Comparison of ENCODE assay signal across 8 mouse cellular contexts in genomic region chr7:31148086-31148485, GRCm38 (mm10). TPM values are rescaled to one million over a fixed set of nuclear protein-coding genes. Genes with fewer than 3 reads are reported as not detected.
DNase-seq lines count a peak whose midpoint lies in the region; TF ChIP-seq lines count a peak whose summit lies in the region.

No protein-coding gene starts in this region.

- DNase-seq in left cerebral cortex, adult 2 months (ENCODE audit: extremely low spot score in 1 of 2, low spot score in 2 of 2): peak in 1 of 2 experiments; percentile 9
- DNase-seq in left cerebral cortex, postnatal 10 days (ENCODE audit: extremely low spot score in 1 of 2, low spot score in 2 of 2): no peak
- peak; percentile 30 for DNase-seq in brain, adult 2 months (ENCODE audit: low read depth, low spot score)
- peak; percentile 86 for DNase-seq in induced T-regulatory cell, adult 2 months (ENCODE audit: low read depth)
- DNase-seq in naive thymus-derived CD4-positive, alpha-beta T cell, adult 2 months (ENCODE audit: low read depth): peak; percentile 85
- DNase-seq in spleen, postnatal 36 days (ENCODE audit: low spot score in 2 of 2): no peak
- DNase-seq in urinary bladder, adult 2 months (ENCODE audit: low spot score): no peak
- no peak for DNase-seq in adrenal gland, postnatal 4 days (ENCODE audit: low spot score in 2 of 2)

- intact Hi-C loops in left cerebral cortex, adult 2 months (cut with DNase I): no loop called here
- intact Hi-C loops in left cerebral cortex, postnatal 10 days (cut with DNase I): no loop called here

- TF ChIP-seq CTCF in left cerebral cortex, adult 2 months (IDR thresholded peaks at IDR 0.05): no peak

- peak overlapping the region; percentile 44; the same call in 1 of the 2 replicates for H3K27ac ChIP-seq in left cerebral cortex, adult 2 months

- H3K4me3 ChIP-seq in left cerebral cortex, adult 2 months: no peak overlapping the region

RNA-seq across cellular contexts. Expression of gene Gramd1a, which starts 7.6 kb away (rescaled TPM):
- total RNA-seq in left cerebral cortex, adult 2 months (2021): 100 to 1,000 TPM; 107 to 118 TPM
- total RNA-seq in left cerebral cortex, postnatal 10 days (2021): 100 to 1,000 TPM; 131 to 138 TPM
- 49.4 and 60.1 TPM in 2 replicates for polyA plus RNA-seq in urinary bladder, adult 2 months (2012; rRNA removed)
- 10 to 100 TPM; 55.4 to 58.7 TPM for total RNA-seq in adrenal gland, postnatal 4 days (2021)

RNA-seq across cellular contexts. Expression of gene Scn1b, which starts 21.3 kb away (rescaled TPM):
- 100 to 1,000 TPM; 737 to 759 TPM for total RNA-seq in left cerebral cortex, adult 2 months (2021)
- 100 to 1,000 TPM; 176 to 205 TPM for total RNA-seq in left cerebral cortex, postnatal 10 days (2021)
- 49.1 and 54.5 TPM in 2 replicates for polyA plus RNA-seq in urinary bladder, adult 2 months (2012; rRNA removed)
- 10 to 100 TPM; 10.8 to 10.9 TPM for total RNA-seq in adrenal gland, postnatal 4 days (2021)

RNA-seq across cellular contexts. Expression of gene Hpn, which starts 33.0 kb away (rescaled TPM):
- 1 to 10 TPM; 2.5 to 8.3 TPM for total RNA-seq in left cerebral cortex, adult 2 months (2021)
- total RNA-seq in left cerebral cortex, postnatal 10 days (2021): 1 to 10 TPM; 1.2 to 1.9 TPM
- 2.2 and 2.7 TPM in 2 replicates for polyA plus RNA-seq in urinary bladder, adult 2 months (2012; rRNA removed)
- 10 to 100 TPM; 18.2 to 25.4 TPM for total RNA-seq in adrenal gland, postnatal 4 days (2021)

Comparison
In these comparisons a context has a peak if more than half of its experiments do, and no peak if none do; other contexts are left out.
1. DNase-seq: peak in brain, adult 2 months (single experiment), induced T-regulatory cell, adult 2 months (single experiment) and naive thymus-derived CD4-positive, alpha-beta T cell, adult 2 months (single experiment); none in left cerebral cortex, postnatal 10 days (0 of 2), spleen, postnatal 36 days (0 of 2), urinary bladder, adult 2 months (single experiment) and adrenal gland, postnatal 4 days (0 of 2).
2. RNA of gene Scn1b, which starts 21.3 kb away (total RNA-seq): 737 to 759 TPM in left cerebral cortex, adult 2 months and 176 to 205 TPM in left cerebral cortex, postnatal 10 days; 10.8 to 10.9 TPM in adrenal gland, postnatal 4 days; every median in the first group is over 10 times any median in the second.